In genomic region chr1:153489132-153489531, GRCm38 (mm10) we compare ENCODE assay signal across 8 mouse cellular contexts. TPM values are rescaled to one million over a fixed set of nuclear protein-coding genes. Genes with fewer than 3 reads are reported as not detected.
A peak's percentile ranks its signal among the peaks of the same experiment; 100 is the strongest.
DNase-seq lines count a peak whose midpoint lies in the region; ATAC-seq and TF ChIP-seq lines count a peak whose summit lies in the region.

No protein-coding gene starts in this region.

- DNase-seq in kidney, adult 2 months = peak; percentile 40
- DNase-seq in MEL (ENCODE audit: low read depth, low spot score) = peak; percentile 51
- peak; percentile 81 for DNase-seq in layer of hippocampus, adult 9-11 months
- peak; percentile 41 for DNase-seq in skeletal muscle tissue, adult 2 months (ENCODE audit: low read depth, low spot score)
- no peak for DNase-seq in urinary bladder, adult 18-20 months (ENCODE audit: low spot score in 2 of 2)
- no peak for DNase-seq in cerebellum, adult 11 months
- DNase-seq in ovary, postnatal 10 days (ENCODE audit: low spot score) = no peak

- H3K36me3 ChIP-seq in kidney, adult 2 months (ENCODE audit: control insufficient read depth, insufficient read depth, low read length) = no peaks in the 10 kb centered on the region
- no peaks in the 10 kb centered on the region for H3K36me3 ChIP-seq in kidney, embryonic 16.5 days (ENCODE audit: insufficient read depth, low read length)
- peaks cover 2 to 14% of the 10 kb centered on the region in 2 experiments for H3K36me3 ChIP-seq in MEL (ENCODE audit: control insufficient read depth in 1 of 2, insufficient read depth in 2 of 2, low read length in 2 of 2)

- WGBS in kidney, adult 2 months = 43% methylated on average over 7 of the region's 7 CpGs
- WGBS in kidney, embryonic 16.5 days = 62% methylated on average over 7 of the region's 7 CpGs

- no peak overlapping the region for H3K27ac ChIP-seq in kidney, adult 2 months (ENCODE audit: insufficient read depth, low read depth, low read length)
- no peak overlapping the region for H3K27ac ChIP-seq in kidney, embryonic 16.5 days (ENCODE audit: low read length)
- no peak overlapping the region for H3K27ac ChIP-seq in MEL (ENCODE audit: control insufficient read depth, low read depth, low read length)

- peak; percentile 39 for TF ChIP-seq CTCF in kidney, adult 2 months (conservative IDR thresholded peaks at IDR 0.05; ENCODE audit: insufficient read depth, insufficient read length, low read depth, low read length)
- peak in 2 of 3 experiments; percentile 31 to 37; a peak in 4 of 6 replicates for TF ChIP-seq CTCF in MEL (IDR thresholded peaks at IDR 0.05 in 2 of 3, conservative IDR thresholded peaks at IDR 0.05 in 1 of 3; ENCODE audit: control insufficient read depth in 1 of 3, insufficient read depth in 1 of 3, low read depth in 2 of 3, low read length in 3 of 3, poor library complexity in 1 of 3, severe bottlenecking in 1 of 3)

- no peak for TF ChIP-seq RAD21 in MEL (IDR thresholded peaks at IDR 0.05; ENCODE audit: low read depth, low read length)

- no peak for TF ChIP-seq EP300 in MEL (IDR thresholded peaks at IDR 0.05; ENCODE audit: low read depth in 1 of 2, low read length in 2 of 2)

- ATAC-seq in kidney, embryonic 16.5 days (ENCODE audit: low FRiP score, low TSS enrichment) = no peak

- H3K9ac ChIP-seq in kidney, embryonic 16.5 days (replicated peaks; ENCODE audit: low read length) = no peak overlapping the region
- peak overlapping the region; percentile 41; the same call in 1 of the 2 replicates for H3K9ac ChIP-seq in MEL (ENCODE audit: control insufficient read depth, low read depth, low read length, poor library complexity, severe bottlenecking)

- H3K4me1 ChIP-seq in kidney, adult 2 months (ENCODE audit: control insufficient read depth, insufficient read depth, low read length) = peaks cover 14% of the 10 kb centered on the region
- peaks cover 19% of the 10 kb centered on the region for H3K4me1 ChIP-seq in kidney, embryonic 16.5 days (ENCODE audit: insufficient read depth, low read length)
- peaks cover 0 to 9% of the 10 kb centered on the region in 2 experiments; a peak in 2 of 4 replicates for H3K4me1 ChIP-seq in MEL (ENCODE audit: control insufficient read depth in 1 of 2, insufficient read depth in 2 of 2, low read length in 2 of 2)

- no peaks in the 10 kb centered on the region for H3K27me3 ChIP-seq in kidney, adult 2 months (replicated peaks; ENCODE audit: control insufficient read depth, insufficient read depth, low read length)
- no peaks in the 10 kb centered on the region for H3K27me3 ChIP-seq in kidney, embryonic 16.5 days (ENCODE audit: insufficient read depth, low read length)
- no peaks in the 10 kb centered on the region for H3K27me3 ChIP-seq in MEL (ENCODE audit: control insufficient read depth in 1 of 2, insufficient read depth in 2 of 2, low read length in 2 of 2)

- H3K9me3 ChIP-seq in kidney, embryonic 16.5 days (ENCODE audit: low read length) = no peaks in the 10 kb centered on the region
- no peaks in the 10 kb centered on the region for H3K9me3 ChIP-seq in MEL (replicated peaks; ENCODE audit: insufficient read depth, low read length)

- H3K4me2 ChIP-seq in kidney, embryonic 16.5 days (replicated peaks; ENCODE audit: low read depth, low read length) = no peak overlapping the region

- no peak overlapping the region for H3K4me3 ChIP-seq in kidney, adult 2 months (ENCODE audit: insufficient read depth, low read depth, low read length)
- no peak overlapping the region for H3K4me3 ChIP-seq in kidney, embryonic 16.5 days (ENCODE audit: low read length)
- no peak overlapping the region for H3K4me3 ChIP-seq in MEL (ENCODE audit: control insufficient read depth in 1 of 2, insufficient read depth in 1 of 2, low read depth in 2 of 2, low read length in 2 of 2)

- no peak for TF ChIP-seq POLR2A in kidney, adult 2 months (IDR thresholded peaks at IDR 0.05; ENCODE audit: low read depth, low read length)
- no peak for TF ChIP-seq POLR2A in MEL (IDR thresholded peaks at IDR 0.05; ENCODE audit: control insufficient read depth in 1 of 2, insufficient read depth in 1 of 2, low read depth in 1 of 2, low read length in 2 of 2, poor library complexity in 1 of 2)

- H3K79me2 ChIP-seq in MEL (ENCODE audit: control insufficient read depth, insufficient read depth, low read length, poor library complexity) = peaks cover 32% of the 10 kb centered on the region

TF ChIP-seq in MEL, 35 proteins besides CTCF, POLR2A, EP300 and RAD21:
- TF ChIP-seq TAL1 (IDR thresholded peaks at IDR 0.05; ENCODE audit: low read length) (no peak), USF1 (IDR thresholded peaks at IDR 0.05; ENCODE audit: low read depth, low read length) (peak; percentile 58; the same call in 1 of the 2 replicates)

RNA-seq across cellular contexts. Expression of gene Dhx9, which starts 1.7 kb away (rescaled TPM):
- polyA plus RNA-seq in kidney, adult 2 months (2012; rRNA removed) = 14.4 and 20.9 TPM in 2 replicates
- 23.2 and 30.0 TPM in 2 replicates for polyA plus RNA-seq in kidney, embryonic 16.5 days (2015; fragmentation: Nextera tagmentation; extraction: Ambion mirVana)
- 82.0 and 94.1 TPM in 2 replicates for total RNA-seq in MEL (2012; rRNA removed)
- polyA plus RNA-seq in MEL (2012; ENCODE audit: insufficient read depth in 1 of 2, insufficient read length in 2 of 2, low read depth in 1 of 2, low replicate concordance in 2 of 2, missing spikeins in 1 of 2) = 100 to 1,000 TPM; 170 to 262 TPM

Comparison
In these comparisons a context has a peak if more than half of its experiments do, and no peak if none do; other contexts are left out.
1. DNase-seq: peak in kidney, adult 2 months (single experiment), MEL (single experiment), layer of hippocampus, adult 9-11 months (single experiment) and skeletal muscle tissue, adult 2 months (single experiment); none in urinary bladder, adult 18-20 months (0 of 2), cerebellum, adult 11 months (single experiment) and ovary, postnatal 10 days (single experiment).